Mouse (Mus musculus): ENCODE measurements around the gene Fcrls.

The Fcrls gene

DNA sequence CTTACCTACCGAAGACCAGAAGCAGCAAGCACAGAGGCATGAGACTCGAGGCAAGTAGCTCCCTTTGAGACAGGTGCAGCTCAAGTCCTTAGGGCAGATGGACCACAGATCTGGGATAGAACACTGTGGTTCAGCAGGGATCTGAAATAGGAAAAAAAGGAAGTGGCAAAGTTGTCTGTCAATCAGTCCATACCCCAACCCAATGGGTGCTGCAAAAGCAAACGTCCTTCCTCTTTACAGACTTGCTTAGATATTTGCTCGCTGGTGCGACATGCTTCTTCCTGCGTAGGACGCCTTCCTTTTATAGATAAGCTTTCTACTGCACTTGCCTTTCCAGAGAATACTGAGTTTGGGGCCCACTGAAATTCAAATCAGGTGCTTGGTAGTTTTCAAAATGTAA is at the start of gene Fcrls:
TSS of gene Fcrls (minus strand) at position 303 of the 400 bp plus-strand sequence.
- DNase-seq (ENCODE audit: low read depth): no peak

DNA sequence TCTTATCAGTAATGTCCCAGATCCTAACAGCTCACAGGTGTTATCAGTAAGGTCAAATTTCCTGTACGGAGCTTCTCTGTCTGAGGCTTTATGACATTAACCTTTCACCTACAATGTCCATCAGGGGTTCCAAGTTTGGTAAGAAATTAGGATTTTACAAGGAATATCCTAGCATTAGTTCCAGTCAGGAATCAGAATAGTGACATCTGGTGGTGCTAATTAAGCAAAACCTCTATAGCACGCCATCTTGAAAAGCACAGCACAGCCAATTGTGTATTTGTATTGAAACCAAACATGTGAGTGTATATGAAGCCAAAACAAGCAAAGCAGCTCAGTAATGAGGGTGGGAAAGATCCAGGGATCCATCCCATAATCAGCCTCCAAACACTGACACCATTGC is 46.4 kb upstream of the Fcrls start:
- DNase-seq (ENCODE audit: low read depth): no peak

DNA sequence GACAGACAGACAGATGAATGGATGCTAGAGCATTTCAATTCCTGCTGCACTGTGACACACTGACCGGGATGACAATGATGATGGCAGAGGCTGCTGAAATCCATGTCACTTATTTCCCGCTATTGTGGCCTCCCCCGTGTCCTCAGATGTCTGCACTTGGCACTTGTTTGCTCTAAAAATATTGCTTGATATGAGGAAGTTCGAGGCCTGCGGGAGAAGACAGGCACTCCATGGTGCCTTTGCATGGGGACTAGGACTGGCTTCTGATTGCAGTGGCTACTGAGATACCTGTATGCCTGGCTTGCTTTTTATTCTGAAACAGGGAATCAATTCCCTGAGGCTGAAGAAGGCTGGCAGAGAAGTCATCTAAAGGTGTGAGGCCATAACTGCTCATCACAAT is 36.4 kb upstream of the Fcrls start:
- no peak for DNase-seq (ENCODE audit: low read depth)

DNA sequence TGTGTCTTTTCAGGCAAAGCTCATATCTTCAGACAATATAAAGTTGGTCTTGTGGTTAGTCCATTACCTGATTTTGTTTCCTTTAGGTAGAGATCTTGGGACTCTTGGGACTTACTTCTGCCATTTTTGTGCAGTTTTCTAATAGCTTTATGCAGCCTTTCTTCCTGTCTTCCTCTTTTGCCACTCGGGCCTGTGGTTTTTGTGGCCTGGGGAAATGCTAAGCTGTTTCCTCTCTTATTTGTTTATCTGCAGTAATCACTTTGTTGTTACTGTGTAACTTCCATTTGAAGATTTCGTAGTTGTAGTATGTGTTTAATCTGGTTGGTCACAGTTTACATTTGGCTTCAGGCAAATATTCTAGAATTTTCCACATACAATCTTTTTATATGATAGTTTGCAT is 10.8 kb upstream of the Fcrls start:
- peak; percentile 4 for DNase-seq (ENCODE audit: low read depth)

DNA sequence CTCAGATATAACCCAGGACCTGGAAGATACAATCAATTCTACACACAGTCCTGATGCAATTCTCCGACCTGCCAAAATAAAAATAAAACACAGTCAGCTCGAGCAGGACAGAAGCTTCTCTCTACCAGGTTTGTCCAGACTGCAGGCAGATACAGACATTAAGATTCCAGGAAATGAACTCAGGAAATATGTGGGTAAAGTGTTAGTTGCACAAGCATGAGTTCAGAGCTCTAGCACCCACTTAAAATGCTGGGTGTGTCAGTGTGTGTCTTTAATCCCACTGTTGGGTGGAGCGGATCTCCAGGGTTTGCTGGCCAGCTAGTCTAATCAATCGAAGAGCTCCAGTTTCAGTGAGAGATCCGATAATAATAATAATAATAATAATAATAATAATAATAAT is 3.0 kb upstream of the Fcrls start:
- DNase-seq (ENCODE audit: low read depth): peak; percentile 3

- no peak for DNase-seq (ENCODE audit: low read depth)
Measured at GRCm38 (mm10) chr3:87255239-87255638, 8.3 kb downstream of the Fcrls start.

DNA sequence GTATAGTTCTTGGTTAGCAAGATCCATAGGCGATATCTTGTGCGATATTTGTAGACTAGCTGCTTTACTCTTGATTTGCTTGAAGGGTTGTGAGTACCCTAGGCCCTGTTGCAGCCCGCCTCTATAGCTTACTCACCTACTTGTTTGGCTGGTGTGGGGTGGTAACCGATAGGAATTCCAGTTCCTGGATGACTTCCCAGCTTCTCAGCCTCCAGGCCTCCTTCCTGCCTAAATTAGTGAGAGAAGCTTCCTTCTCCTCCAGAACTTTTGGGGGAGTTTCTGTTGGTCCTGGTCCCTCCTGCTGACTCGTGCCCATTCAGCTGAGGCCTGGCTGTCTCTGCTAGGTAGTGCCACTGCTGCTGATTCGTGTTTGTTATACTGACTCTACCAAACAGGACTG is 14.0 kb downstream of the Fcrls start:
- no peak for DNase-seq (ENCODE audit: low read depth)

- no peak for DNase-seq (ENCODE audit: low read depth)
Measured at GRCm38 (mm10) chr3:87247292-87247691, 16.2 kb downstream of the Fcrls start.

DNA sequence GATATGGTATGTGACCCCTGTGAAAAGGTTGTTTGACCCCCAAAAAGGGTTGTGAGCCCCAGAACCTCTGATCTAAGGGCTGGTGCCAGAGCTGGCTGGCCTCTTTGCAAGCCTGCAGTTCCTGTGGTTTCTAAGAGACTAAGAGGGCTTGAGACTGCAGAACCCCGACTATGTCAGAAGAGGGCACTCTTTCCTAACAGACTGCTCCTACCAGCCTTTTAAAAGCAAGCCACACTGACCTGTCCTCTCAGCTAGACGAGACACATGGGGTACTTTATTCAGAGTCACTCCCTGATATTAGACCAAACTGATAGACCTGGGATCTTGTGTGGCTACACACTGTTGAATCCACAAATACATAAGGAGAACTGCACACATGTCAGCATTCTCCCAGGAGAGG is 19.9 kb downstream of the Fcrls start:
- DNase-seq (ENCODE audit: low read depth): peak; percentile 39

GRCm38 (mm10) chr3:87240909-87241308 is 22.6 kb downstream of the Fcrls start:
- DNase-seq (ENCODE audit: low read depth): no peak

DNA sequence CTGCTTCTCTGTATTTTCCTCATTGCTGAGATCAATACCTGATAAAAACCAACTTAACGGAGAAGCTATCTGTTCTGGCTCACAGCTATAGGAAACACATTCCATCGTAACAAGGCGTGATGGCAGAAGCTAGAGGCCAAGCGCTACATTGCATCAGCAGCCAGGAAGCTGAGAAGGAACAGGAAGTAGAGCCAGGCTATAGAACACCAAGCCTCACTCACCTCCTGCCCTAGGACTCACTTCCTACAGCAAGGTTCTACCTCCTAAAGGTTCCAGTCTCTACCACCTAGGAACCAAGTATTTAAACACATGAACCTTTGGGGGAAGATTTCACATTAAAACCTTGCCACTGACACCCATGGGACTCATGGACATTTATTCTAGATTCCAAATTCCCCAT is 39.9 kb downstream of the Fcrls start:
- DNase-seq (ENCODE audit: low read depth): no peak

DNA sequence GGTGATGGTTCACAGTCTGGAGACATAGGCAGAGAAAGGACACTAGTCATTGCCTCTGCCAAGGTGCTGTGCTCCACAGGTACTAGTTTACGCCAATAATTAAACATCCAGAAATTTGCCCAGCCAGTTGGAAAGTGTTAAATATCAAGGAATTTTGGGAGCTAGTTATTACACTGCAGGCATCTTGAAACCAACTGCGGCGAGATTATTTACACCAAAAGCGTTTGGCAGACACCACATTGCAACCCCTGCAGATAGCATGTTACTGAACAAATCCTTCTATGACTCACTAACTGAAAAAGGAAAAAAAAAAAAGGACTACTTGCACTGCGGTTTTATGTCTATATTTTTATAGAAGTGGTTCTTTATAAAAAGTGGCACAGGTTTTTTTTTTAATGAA is 41.2 kb downstream of the Fcrls start:
- DNase-seq (ENCODE audit: low read depth): no peak

- peak; percentile 25 for DNase-seq (ENCODE audit: low read depth)
Measured at GRCm38 (mm10) chr3:87215176-87215575, 48.4 kb downstream of the Fcrls start.

- DNase-seq (ENCODE audit: low read depth): no peak
Measured at GRCm38 (mm10) chr3:87214221-87214864, 49.2 kb downstream of the Fcrls start.

DNA sequence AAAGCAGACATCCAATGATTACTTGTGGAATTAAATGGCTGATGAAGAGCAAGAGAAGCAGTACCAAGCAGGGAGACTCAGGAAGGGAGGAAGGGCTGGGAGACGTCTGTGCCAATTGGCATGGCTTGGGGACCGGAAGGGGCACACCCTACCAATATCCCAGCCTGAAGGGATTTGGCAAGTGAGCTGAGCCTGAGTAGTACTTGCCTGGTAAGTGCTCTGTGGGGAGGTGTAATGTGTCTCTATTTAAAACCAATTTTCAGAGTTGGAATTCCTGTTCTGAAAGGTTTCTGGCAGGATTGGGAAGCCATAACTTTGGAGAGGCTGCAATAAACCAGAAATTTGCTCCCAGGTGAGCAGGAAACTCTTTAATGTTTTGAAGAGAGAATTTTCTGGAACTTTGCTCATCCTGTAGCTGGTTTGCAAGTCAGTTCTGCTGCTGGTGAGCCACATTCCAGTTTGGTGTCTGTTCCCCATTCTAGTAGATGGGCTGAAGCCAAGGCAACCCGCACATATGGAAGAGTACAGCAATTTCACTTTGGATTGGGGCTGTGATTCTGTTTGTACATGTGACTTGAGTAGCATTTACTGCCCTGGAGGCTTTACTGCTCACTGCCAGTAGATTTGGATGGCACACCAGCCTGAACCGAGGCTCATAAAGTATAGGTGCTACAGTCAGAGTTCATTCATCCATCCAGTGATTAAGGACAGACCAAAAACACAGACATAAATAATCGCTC is 57.0 kb downstream of the Fcrls start:
- DNase-seq (ENCODE audit: low read depth): no peak
